Comparison of ENCODE assay signal across 30 mouse cellular contexts in the genomic region with DNA sequence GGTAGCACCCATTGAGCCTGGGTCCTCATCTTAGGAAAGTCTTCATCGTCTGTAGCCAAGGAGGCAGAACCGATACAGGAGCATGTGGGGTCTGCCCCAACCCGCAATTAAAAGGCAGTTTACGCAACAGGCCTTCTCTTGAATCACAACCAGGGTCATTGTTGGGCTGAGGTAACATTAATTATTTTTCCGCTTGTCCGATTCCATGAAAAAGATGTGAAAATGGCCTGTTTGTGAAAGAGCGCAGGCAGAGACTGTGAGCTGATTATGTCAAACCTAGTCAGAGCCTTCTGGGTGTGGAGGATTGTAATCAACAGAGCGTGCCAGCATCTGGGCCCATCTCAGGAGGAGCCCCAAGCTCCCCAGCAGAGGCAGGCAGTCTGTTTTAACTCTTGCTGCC. TPM values are rescaled to one million over a fixed set of nuclear protein-coding genes. Genes with fewer than 3 reads are reported as not detected.
DNase-seq lines count a peak whose midpoint lies in the region; ATAC-seq and TF ChIP-seq lines count a peak whose summit lies in the region.
"Had no signal": no experiment of that assay in that cellular context is flagged by ENCODE, and none has a peak within 500 bp of the region (broad histone marks: within the 10 kb centered on the region; RNA-seq: fewer than 3 reads in every experiment).

No protein-coding gene starts in this region.

- H3K36me3 ChIP-seq in hindbrain, embryonic 14.5 days (replicated peaks; ENCODE audit: control insufficient read depth, insufficient read depth) = no peaks in the 10 kb centered on the region
- H3K36me3 ChIP-seq in hindbrain, postnatal 0 days (ENCODE audit: insufficient read depth, low read length) = no peaks in the 10 kb centered on the region
- no peaks in the 10 kb centered on the region for H3K36me3 ChIP-seq in embryonic facial prominence, embryonic 14.5 days (ENCODE audit: control insufficient read depth, insufficient read depth, low read length)
- no peaks in the 10 kb centered on the region for H3K36me3 ChIP-seq in heart, embryonic 12.5 days
- H3K36me3 ChIP-seq: embryonic facial prominence, embryonic 15.5 days had no signal

- ATAC-seq in hindbrain, embryonic 14.5 days (ENCODE audit: low FRiP score) = no peak
- ATAC-seq in hindbrain, postnatal 0 days = no peak
- peak; percentile 91; the same call in 1 of the 2 replicates for ATAC-seq in embryonic facial prominence, embryonic 14.5 days (ENCODE audit: low read depth)
- no peak for ATAC-seq in heart, embryonic 12.5 days (ENCODE audit: insufficient number of reproducible peaks, low FRiP score)
- ATAC-seq: liver, postnatal 0 days; lung, postnatal 0 days had no signal

- WGBS in hindbrain, embryonic 14.5 days = 35% methylated on average over 8 of the region's 8 CpGs
- 33% methylated on average over 8 of the region's 8 CpGs for WGBS in hindbrain, postnatal 0 days
- WGBS in embryonic facial prominence, embryonic 14.5 days = 61% methylated on average over 8 of the region's 8 CpGs
- 78% methylated on average over 8 of the region's 8 CpGs for WGBS in heart, embryonic 12.5 days

- H3K9ac ChIP-seq in hindbrain, embryonic 14.5 days = no peak overlapping the region
- no peak overlapping the region for H3K9ac ChIP-seq in hindbrain, postnatal 0 days (replicated peaks; ENCODE audit: low read length)
- H3K9ac ChIP-seq in embryonic facial prominence, embryonic 14.5 days (ENCODE audit: low read depth, low read length) = no peak overlapping the region
- no peak overlapping the region for H3K9ac ChIP-seq in heart, embryonic 12.5 days
- H3K9ac ChIP-seq: embryonic facial prominence, embryonic 15.5 days; liver, postnatal 0 days had no signal

- peak; percentile 17 for DNase-seq in embryo, embryonic 10.5 days (ENCODE audit: low spot score)
- no peak for DNase-seq in embryo, embryonic 11 days
- peak; percentile 40 for DNase-seq in hindbrain, embryonic 14.5 days (ENCODE audit: low spot score)
- DNase-seq in hindbrain, postnatal 0 days (ENCODE audit: low spot score) = no peak
- peak; percentile 70 for DNase-seq in embryonic facial prominence, embryonic 14.5 days (ENCODE audit: low spot score)
- DNase-seq in retina, adult 2 months (ENCODE audit: low read depth, low spot score) = peak; percentile 30
- no peak for DNase-seq in kidney, postnatal 10 days
- DNase-seq: adrenal gland, postnatal 25 days; cerebellum, adult 9-11 months; gastrocnemius, postnatal 36 days; heart, adult 2 months; kidney, adult 11 months; kidney, postnatal 14 days; layer of hippocampus, postnatal 36 days; liver, postnatal 0 days; right cerebral cortex, postnatal 4 days; thymus, postnatal 25 days had no signal

- H3K4me2 ChIP-seq in hindbrain, embryonic 14.5 days (replicated peaks) = no peak overlapping the region
- H3K4me2 ChIP-seq in hindbrain, postnatal 0 days (ENCODE audit: low read depth, low read length) = no peak overlapping the region
- H3K4me2 ChIP-seq in embryonic facial prominence, embryonic 14.5 days (ENCODE audit: low read depth, low read length) = no peak overlapping the region
- H3K4me2 ChIP-seq in heart, embryonic 12.5 days = no peak overlapping the region
- H3K4me2 ChIP-seq: embryonic facial prominence, embryonic 15.5 days; liver, embryonic 11.5 days had no signal

- H3K4me3 ChIP-seq in hindbrain, embryonic 14.5 days (replicated peaks; ENCODE audit: low read length) = no peak overlapping the region
- H3K4me3 ChIP-seq in hindbrain, postnatal 0 days (ENCODE audit: low read length) = no peak overlapping the region
- no peak overlapping the region for H3K4me3 ChIP-seq in embryonic facial prominence, embryonic 14.5 days (ENCODE audit: low read depth, low read length)
- H3K4me3 ChIP-seq in heart, embryonic 12.5 days = no peak overlapping the region
- H3K4me3 ChIP-seq: embryonic facial prominence, embryonic 15.5 days; heart, adult 2 months; layer of hippocampus, adult 2 months had no signal

- TF ChIP-seq CTCF in hindbrain, postnatal 0 days (IDR thresholded peaks at IDR 0.05; ENCODE audit: low read depth) = no peak

- no peaks in the 10 kb centered on the region for H3K4me1 ChIP-seq in hindbrain, embryonic 14.5 days (replicated peaks; ENCODE audit: control insufficient read depth, insufficient read depth, low read length)
- no peaks in the 10 kb centered on the region for H3K4me1 ChIP-seq in hindbrain, postnatal 0 days (ENCODE audit: insufficient read depth, low read length)
- no peaks in the 10 kb centered on the region for H3K4me1 ChIP-seq in embryonic facial prominence, embryonic 14.5 days (ENCODE audit: control insufficient read depth, insufficient read depth, low read length)
- no peaks in the 10 kb centered on the region for H3K4me1 ChIP-seq in heart, embryonic 12.5 days (replicated peaks)
- H3K4me1 ChIP-seq: embryonic facial prominence, embryonic 15.5 days had no signal

- no peak overlapping the region for H3K27ac ChIP-seq in hindbrain, embryonic 14.5 days
- H3K27ac ChIP-seq in hindbrain, postnatal 0 days = no peak overlapping the region
- H3K27ac ChIP-seq in embryonic facial prominence, embryonic 14.5 days (replicated peaks; ENCODE audit: low read depth, low read length) = no peak overlapping the region
- no peak overlapping the region for H3K27ac ChIP-seq in heart, embryonic 12.5 days (ENCODE audit: poor library complexity, severe bottlenecking)
- H3K27ac ChIP-seq: embryonic facial prominence, embryonic 15.5 days; heart, adult 2 months; layer of hippocampus, adult 2 months; macrophage had no signal

- H3K27me3 ChIP-seq in hindbrain, embryonic 14.5 days (ENCODE audit: control insufficient read depth, insufficient read depth, low read length) = no peaks in the 10 kb centered on the region
- H3K27me3 ChIP-seq in hindbrain, postnatal 0 days (ENCODE audit: insufficient read depth, low read length) = no peaks in the 10 kb centered on the region
- no peaks in the 10 kb centered on the region for H3K27me3 ChIP-seq in embryonic facial prominence, embryonic 14.5 days (replicated peaks; ENCODE audit: control insufficient read depth, insufficient read depth, low read length)
- H3K27me3 ChIP-seq in heart, embryonic 12.5 days (replicated peaks) = no peaks in the 10 kb centered on the region
- H3K27me3 ChIP-seq: embryonic facial prominence, embryonic 15.5 days had no signal

- no peaks in the 10 kb centered on the region for H3K9me3 ChIP-seq in hindbrain, embryonic 14.5 days (ENCODE audit: control insufficient read depth, low read length)
- H3K9me3 ChIP-seq in hindbrain, postnatal 0 days (ENCODE audit: low read length) = no peaks in the 10 kb centered on the region
- no peaks in the 10 kb centered on the region for H3K9me3 ChIP-seq in embryonic facial prominence, embryonic 14.5 days (ENCODE audit: control insufficient read depth, low read length)
- no peaks in the 10 kb centered on the region for H3K9me3 ChIP-seq in heart, embryonic 12.5 days (replicated peaks)
- H3K9me3 ChIP-seq: embryonic facial prominence, embryonic 15.5 days had no signal

RNA-seq across cellular contexts. Expression of a gene that starts 30.4 kb away (rescaled TPM):
- not detected in 2 replicates for polyA plus RNA-seq in hindbrain, embryonic 14.5 days (2014; fragmentation: Nextera tagmentation; extraction: Ambion mirVana)
- not detected in 2 replicates for total RNA-seq in hindbrain, postnatal 0 days (2014; rRNA removed)
- polyA plus RNA-seq in hindbrain, postnatal 0 days (2015; fragmentation: Nextera tagmentation; extraction: Ambion mirVana) = not detected in 2 replicates
- polyA plus RNA-seq in embryonic facial prominence, embryonic 14.5 days (2014; fragmentation: Nextera tagmentation; extraction: Ambion mirVana) = 0.51 and 1.0 TPM in 2 replicates
- polyA plus RNA-seq in heart, embryonic 12.5 days (2016; fragmentation: Nextera tagmentation; extraction: Ambion mirVana) = not detected in 2 replicates
- total RNA-seq: adrenal gland, postnatal 25 days; common myeloid progenitor, adult 5-6 weeks; gastrocnemius, postnatal 36 days; heart, adult 2 months; heart, postnatal 25 days; layer of hippocampus, adult 2 months; layer of hippocampus, postnatal 36 days; left cerebral cortex, postnatal 10 days; monocyte, adult 5-6 weeks; neutrophil, adult 5-6 weeks had no signal
- polyA plus RNA-seq: heart, adult 2 months; heart, embryonic 14.5 days; liver, embryonic 11.5 days; liver, postnatal 0 days; lung, postnatal 0 days; macrophage; stomach, embryonic 14.5 days had no signal

Comparison
In these comparisons a context has a peak if more than half of its experiments do, and no peak if none do; other contexts are left out.
1. DNase-seq: peak in embryo, embryonic 10.5 days (single experiment), hindbrain, embryonic 14.5 days (single experiment), embryonic facial prominence, embryonic 14.5 days (single experiment) and retina, adult 2 months (single experiment); none in embryo, embryonic 11 days (single experiment), hindbrain, postnatal 0 days (single experiment) and kidney, postnatal 10 days (single experiment).